Mouse (Mus musculus) heart, postnatal 0 days (tissue): ENCODE measurements at regions not wholly inside any gene's neighbourhood (a gene's known extent, or its start where the extent isn't known, plus 50 kb on each side); places are given as distances from the start of the nearest gene placed in this dataset.

Source experiments
- ATAC-seq: fragments of 200-750 bp; cut with Nextera tagmentation; 2 replicates; pipeline ENCODE4 v1.8.0; 2017; ENCODE audit warnings: low read depth, moderate number of reproducible peaks, moderate library complexity; ENCODE audit not compliant: insufficient read depth
- DNase-seq: peaks from one replicate; pipeline ENCODE4 v3.0.0-alpha.2; 2016; ENCODE audit warnings: low spot score
- H3K27ac ChIP-seq: fragments of 300-500 bp; sonication (generic); 2 replicates; pipeline ENCODE4 v1.5.1; 2014; ENCODE audit warnings: low read depth, mild to moderate bottlenecking
- H3K27me3 ChIP-seq: fragments of 300-500 bp; sonication (generic); 2 replicates; pipeline ENCODE4 v1.6.1; 2014; ENCODE audit warnings: low read length, mixed read lengths; ENCODE audit not compliant: control insufficient read depth, insufficient read depth
- H3K36me3 ChIP-seq: fragments of 300-500 bp; sonication (generic); replicated peaks from 2 replicates; pipeline ENCODE4 v1.6.1; 2014; ENCODE audit warnings: low read length, mixed read lengths; ENCODE audit not compliant: control insufficient read depth, insufficient read depth
- H3K4me1 ChIP-seq: fragments of 300-500 bp; sonication (generic); 2 replicates; pipeline ENCODE4 v1.6.1; 2014; ENCODE audit warnings: antibody characterized with exemption; ENCODE audit not compliant: control insufficient read depth, insufficient read depth
- H3K4me2 ChIP-seq: fragments of 300-500 bp; sonication (generic); 2 replicates; pipeline ENCODE4 v1.6.1; 2014; ENCODE audit warnings: low read depth, mild to moderate bottlenecking, low read length, moderate library complexity
- H3K4me3 ChIP-seq: fragments of 300-500 bp; sonication (generic); 2 replicates; pipeline ENCODE4 v1.5.1; 2014; ENCODE audit warnings: low read depth, low read length
- H3K9ac ChIP-seq: fragments of 300-500 bp; sonication (generic); replicated peaks from 2 replicates; pipeline ENCODE4 v1.6.1; 2014; ENCODE audit warnings: low read depth, low read length, mixed read lengths
- H3K9me3 ChIP-seq: fragments of 300-500 bp; sonication (generic); replicated peaks from 2 replicates; pipeline ENCODE4 v1.6.1; 2016; ENCODE audit warnings: low read length; ENCODE audit not compliant: control insufficient read depth
- CTCF ChIP-seq: IDR thresholded peaks from 2 replicates; pipeline ENCODE4 v1.5.1; 2016; ENCODE audit warnings: antibody characterized with exemption, control low read depth, low read depth
- EP300 ChIP-seq: IDR thresholded peaks from 2 replicates; pipeline ENCODE4 v1.6.1; 2016; ENCODE audit warnings: antibody characterized with exemption, low read depth
- WGBS: fragments of 180-500 bp; shearing (Covaris S2); extraction: QIAGEN DNeasy Blood & Tissue Kit; methylation state at CpG from one replicate; pipeline ENCODE4 v1.1.7; 2014; 5-methylcytosine and 5-hydroxymethylcytosine counted together

DNA sequence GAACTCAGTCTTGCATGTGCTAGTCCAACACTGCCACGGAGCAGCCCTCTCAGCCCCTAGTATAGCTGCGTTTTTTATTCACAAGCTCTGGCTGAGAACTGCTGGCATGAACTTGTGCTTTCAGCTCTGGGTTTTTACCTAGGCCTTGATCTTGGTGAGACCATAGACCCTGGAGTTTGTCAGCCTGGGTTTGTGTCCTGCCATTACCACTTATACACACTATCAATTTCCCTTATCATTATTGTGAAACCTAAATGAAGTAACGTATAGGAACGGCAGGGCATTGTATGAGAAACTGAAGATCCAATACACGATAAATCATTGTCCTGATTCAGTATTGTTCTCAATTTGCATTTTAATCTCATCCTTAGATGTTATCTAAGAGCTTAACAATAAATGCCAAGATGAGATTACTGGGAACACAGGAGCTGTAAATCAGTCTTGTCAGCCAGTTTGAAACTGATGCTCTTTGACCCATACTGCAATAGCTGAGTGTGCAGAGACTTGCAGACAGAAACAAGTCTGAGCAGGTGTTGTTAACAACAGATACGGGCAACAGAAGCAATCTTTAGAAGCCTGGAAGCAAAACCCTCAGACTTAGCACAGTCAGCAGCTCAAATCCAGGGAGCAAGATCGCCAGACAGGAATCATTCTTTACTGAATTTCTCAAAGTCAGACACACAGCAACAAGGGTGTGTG, 190.7 kb upstream of the Mctp2 start:
- TF ChIP-seq EP300: no peak
- no peak for TF ChIP-seq CTCF
- DNase-seq (no peak), ATAC-seq (no peak)
- H3K9me3 ChIP-seq: no peaks in the 10 kb centered on the region
- no peak overlapping the region for H3K27ac ChIP-seq
- WGBS: 59% methylated on average over 7 of the region's 7 CpGs
- no peak overlapping the region for H3K4me3 ChIP-seq
- H3K9ac ChIP-seq: no peak overlapping the region
- no peaks in the 10 kb centered on the region for H3K27me3 ChIP-seq
- H3K4me1 ChIP-seq: no peaks in the 10 kb centered on the region
- no peaks in the 10 kb centered on the region for H3K36me3 ChIP-seq
- no peak overlapping the region for H3K4me2 ChIP-seq

DNA sequence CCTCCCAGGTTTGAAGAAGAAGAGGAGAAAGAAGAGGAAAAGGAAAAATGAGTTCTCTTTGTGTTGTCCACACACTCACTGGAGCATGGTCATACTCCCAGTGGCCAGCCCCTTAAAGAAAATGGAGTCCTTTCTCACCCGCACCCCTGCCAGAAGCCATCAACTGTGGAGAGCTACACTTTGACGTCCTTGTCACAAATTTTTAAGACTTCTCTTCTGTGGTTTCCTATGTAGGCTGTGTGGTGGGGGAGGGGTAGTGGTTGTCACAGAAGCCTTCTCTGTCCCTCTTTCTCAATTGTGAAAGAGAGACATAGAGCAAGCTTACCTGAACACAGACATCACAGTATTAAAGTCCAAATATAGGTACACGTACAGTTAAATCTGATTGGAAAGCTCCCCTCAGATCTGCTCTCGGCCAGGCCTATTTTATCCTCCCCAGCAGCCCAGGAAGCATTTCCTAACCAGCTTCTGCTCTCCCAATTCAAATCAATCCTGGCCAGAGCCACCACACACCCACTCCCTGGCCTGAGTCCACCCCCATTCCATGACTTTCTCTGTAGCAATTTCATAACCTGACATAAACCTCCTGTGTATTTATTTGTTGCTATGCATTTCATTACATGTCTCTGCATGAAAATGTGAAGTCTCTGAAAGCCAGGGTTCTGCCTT, 192.3 kb upstream of the Mctp2 start:
- Histone ChIP-seq H3K27ac (no peak overlapping the region), H3K4me3 (no peak overlapping the region), H3K9me3 (no peaks in the 10 kb centered on the region), H3K36me3 (no peaks in the 10 kb centered on the region), H3K4me1 (no peaks in the 10 kb centered on the region), H3K9ac (no peak overlapping the region), H3K27me3 (no peaks in the 10 kb centered on the region), H3K4me2 (no peak overlapping the region)
- no peak for DNase-seq
- no peak for ATAC-seq
- no peak for TF ChIP-seq EP300
- no peak for TF ChIP-seq CTCF
- WGBS: 52% methylated on average over 4 of the region's 4 CpGs

DNA sequence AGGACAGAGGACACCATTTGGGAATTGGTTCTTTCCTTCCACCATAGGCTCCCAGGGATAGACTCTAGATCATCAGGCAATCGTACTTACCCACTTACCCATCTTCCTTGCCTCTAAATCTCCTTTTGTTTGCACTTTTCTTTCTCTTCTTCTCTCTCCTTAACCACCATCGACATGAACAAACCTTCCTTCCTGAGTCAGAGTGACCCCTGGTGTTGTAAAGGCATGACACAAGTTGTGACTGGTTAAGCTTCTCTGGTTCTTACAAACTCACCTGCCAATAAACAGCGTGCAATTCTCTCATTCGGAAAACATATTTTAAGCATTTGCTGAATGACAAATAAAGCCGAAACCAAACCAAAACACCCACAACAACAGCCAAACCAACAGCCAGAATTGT, 193.4 kb upstream of the Mctp2 start:
- no peak overlapping the region for H3K27ac ChIP-seq
- TF ChIP-seq CTCF: no peak
- no peak for TF ChIP-seq EP300
- 75% methylated on average over 5 of the region's 5 CpGs for WGBS
- H3K4me2 ChIP-seq: no peak overlapping the region
- no peaks in the 10 kb centered on the region for H3K9me3 ChIP-seq
- DNase-seq: no peak
- no peak overlapping the region for H3K4me3 ChIP-seq
- H3K4me1 ChIP-seq: no peaks in the 10 kb centered on the region
- no peaks in the 10 kb centered on the region for H3K27me3 ChIP-seq
- H3K36me3 ChIP-seq: no peaks in the 10 kb centered on the region
- no peak overlapping the region for H3K9ac ChIP-seq
- no peak for ATAC-seq

DNA sequence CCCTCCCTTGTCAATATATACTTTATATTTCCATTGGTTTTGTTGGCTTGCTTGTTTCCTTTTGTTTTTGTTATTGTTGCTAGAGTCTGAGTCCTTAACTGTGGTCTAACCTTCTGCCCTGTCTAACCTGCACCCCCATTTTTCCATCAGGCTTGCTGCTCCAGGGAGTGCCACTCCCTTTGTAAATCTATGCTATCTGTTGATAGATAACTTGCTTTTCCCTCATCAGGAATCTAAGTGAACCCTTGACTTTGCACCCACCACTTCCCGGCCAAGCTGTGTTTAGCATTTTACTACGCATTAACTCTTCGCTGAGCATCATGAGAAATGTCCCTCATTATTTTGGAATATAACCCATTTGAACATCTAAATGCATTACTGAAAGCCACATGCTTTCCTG, 193.8 kb upstream of the Mctp2 start:
- H3K4me2 ChIP-seq: no peak overlapping the region
- no peaks in the 10 kb centered on the region for H3K9me3 ChIP-seq
- H3K27me3 ChIP-seq: no peaks in the 10 kb centered on the region
- no peak for TF ChIP-seq EP300
- TF ChIP-seq CTCF: no peak
- DNase-seq (no peak), ATAC-seq (no peak)
- H3K4me3 ChIP-seq: no peak overlapping the region
- no peaks in the 10 kb centered on the region for H3K36me3 ChIP-seq
- no peak overlapping the region for H3K27ac ChIP-seq
- H3K9ac ChIP-seq: no peak overlapping the region
- no peaks in the 10 kb centered on the region for H3K4me1 ChIP-seq
- 76% methylated on average over 3 of the region's 3 CpGs for WGBS

- DNase-seq: no peak
- H3K4me2 ChIP-seq: no peak overlapping the region
- H3K9ac ChIP-seq: no peak overlapping the region
- no peak for ATAC-seq
- H3K27me3 ChIP-seq: no peaks in the 10 kb centered on the region
- WGBS: 74% methylated on average over 6 of the region's 6 CpGs
- H3K4me3 ChIP-seq: no peak overlapping the region
- TF ChIP-seq CTCF (no peak), EP300 (no peak)
- H3K9me3 ChIP-seq: no peaks in the 10 kb centered on the region
- no peaks in the 10 kb centered on the region for H3K36me3 ChIP-seq
- no peak overlapping the region for H3K27ac ChIP-seq
- no peaks in the 10 kb centered on the region for H3K4me1 ChIP-seq
Observed at GRCm38 (mm10) chr7:72500996-72501395, 194.6 kb upstream of the Mctp2 start.

- no peak for ATAC-seq
- no peak overlapping the region for H3K4me3 ChIP-seq
- no peaks in the 10 kb centered on the region for H3K4me1 ChIP-seq
- no peak overlapping the region for H3K9ac ChIP-seq
- H3K36me3 ChIP-seq: no peaks in the 10 kb centered on the region
- H3K4me2 ChIP-seq: no peak overlapping the region
- no peaks in the 10 kb centered on the region for H3K9me3 ChIP-seq
- H3K27ac ChIP-seq: no peak overlapping the region
- no peak for TF ChIP-seq EP300
- TF ChIP-seq CTCF: no peak
- WGBS: 85% methylated on average over 3 of the region's 3 CpGs
- DNase-seq: no peak
- no peaks in the 10 kb centered on the region for H3K27me3 ChIP-seq
Observed at GRCm38 (mm10) chr7:72501431-72501830, 195.0 kb upstream of the Mctp2 start.
